Mouse (Mus musculus) bone marrow macrophage, adult 2 months (primary cell): ENCODE results near the gene Trappc10.

Experiments
- CTCF ChIP-seq: IDR thresholded peaks from 2 replicates; pipeline ENCODE4 v1.5.1; 2012; ENCODE audit warnings: low read depth, mild to moderate bottlenecking, low read length, moderate library complexity
- POLR2A ChIP-seq: IDR thresholded peaks from 2 replicates; pipeline ENCODE4 v1.6.1; 2012; ENCODE audit warnings: mild to moderate bottlenecking, low read depth, low read length, borderline replicate concordance

- no peak for TF ChIP-seq POLR2A
- TF ChIP-seq CTCF, result no peak
These were observed 100.5 kb downstream of the Trappc10 start for GRCm38 (mm10) chr10:78143727-78144505.
